Mouse (Mus musculus) liver, adult 2 months (tissue): ENCODE measurements around the gene Gm17428.

Experiments used
- CTCF ChIP-seq: fragments of 200-500 bp; IDR thresholded peaks from 2 replicates; pipeline ENCODE4 v1.5.1; 2011; ENCODE audit warnings: low read depth, low read length, control low read depth
- POLR2A ChIP-seq: fragments of 200-500 bp; IDR thresholded peaks from 2 replicates; pipeline ENCODE4 v1.6.1; 2011; ENCODE audit warnings: low read length, control low read depth; ENCODE audit not compliant: insufficient read depth; ENCODE audit errors: extremely low read depth

DNA sequence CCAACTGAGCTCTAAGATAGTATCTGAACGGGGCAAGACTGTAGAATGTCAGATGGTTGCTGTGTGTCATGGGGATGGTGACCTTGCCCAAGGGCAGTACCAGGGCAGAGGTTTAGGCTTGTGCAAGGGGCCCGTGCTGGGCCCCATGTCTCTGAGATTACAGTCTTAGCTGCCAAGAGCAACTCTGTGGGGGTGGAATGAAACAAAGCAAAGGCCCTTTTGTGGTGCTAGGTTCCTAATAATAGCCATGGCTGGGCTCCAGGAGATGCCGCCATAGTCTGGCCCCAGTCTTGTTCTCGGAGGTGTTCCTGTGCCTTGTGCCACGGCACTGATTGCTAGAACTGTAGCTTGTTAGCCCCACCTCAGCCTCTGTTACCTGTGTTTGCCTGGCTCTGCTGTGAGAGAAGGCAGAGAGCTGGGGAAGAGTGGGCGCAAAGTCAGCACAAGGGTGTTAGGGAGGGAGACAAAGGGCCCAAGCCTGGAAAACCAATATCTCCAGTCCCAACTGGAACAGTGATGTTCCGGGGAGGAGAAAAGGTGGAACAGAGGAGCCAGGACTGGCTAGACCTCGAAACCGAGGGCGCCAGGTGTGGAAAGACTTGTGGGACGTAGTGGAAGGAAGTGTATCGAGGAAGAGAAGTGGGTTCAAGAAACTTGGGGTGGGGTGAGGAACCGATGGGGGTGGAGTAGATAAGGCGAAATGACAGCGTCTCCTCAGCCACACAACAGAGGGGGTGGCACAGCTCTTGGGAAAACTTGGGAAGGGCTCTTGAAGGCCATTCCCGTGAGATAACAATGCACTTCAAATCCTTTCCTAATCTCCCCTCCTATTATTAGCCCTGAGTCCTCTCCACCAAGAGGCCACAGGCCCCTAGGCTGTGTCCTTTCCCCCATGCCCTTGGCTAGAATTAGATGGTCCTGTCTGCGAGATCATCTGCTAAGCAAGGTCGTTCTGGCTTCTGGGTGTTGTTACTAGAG lies 27.4 kb downstream of the Gm17428 start:
- no peak for TF ChIP-seq CTCF
- no peak for TF ChIP-seq POLR2A
